Mouse (Mus musculus): ENCODE measurements around the gene Ophn1. TPM values are rescaled to one million over a fixed set of nuclear protein-coding genes. Genes with fewer than 3 reads are reported as not detected.

Ophn1 gene
- polyA plus RNA-seq, 1 experiment, result 1.1 TPM

- 57% methylated on average over 3 of the region's 3 CpGs for WGBS
- DNase-seq (ENCODE audit: low read depth, low spot score), result no peak
Measured at GRCm38 (mm10) chrX:98514359-98514904, 376.4 kb downstream of the Ophn1 start.

Other genes starting within 250 kb of the Ophn1 start
- gene Yipf6, start 45.3 kb upstream of the Ophn1 start, polyA plus RNA-seq (2012; rRNA removed), result 17.4 and 25.4 TPM in 2 replicates
- gene Stard8, start 112.2 kb upstream of the Ophn1 start, polyA plus RNA-seq (2012; rRNA removed), result 3.5 and 5.5 TPM in 2 replicates
- 48.4 and 59.3 TPM in 2 replicates for gene Efnb1, start 245.1 kb upstream of the Ophn1 start, polyA plus RNA-seq (2012; rRNA removed)